Comparison of ENCODE assay signal across 10 mouse cellular contexts in genomic region chr2:101652204-101652920, GRCm38 (mm10). TPM values are rescaled to one million over a fixed set of nuclear protein-coding genes. Genes with fewer than 3 reads are reported as not detected.
DNase-seq lines count a peak whose midpoint lies in the region; ATAC-seq and TF ChIP-seq lines count a peak whose summit lies in the region.
"Had no signal": no experiment of that assay in that cellular context is flagged by ENCODE, and none has a peak within 500 bp of the region (broad histone marks: within the 10 kb centered on the region; RNA-seq: fewer than 3 reads in every experiment).

No protein-coding gene starts in this region.

- no peaks in the 10 kb centered on the region for H3K9me3 ChIP-seq in intestine, postnatal 0 days (ENCODE audit: control insufficient read depth)
- no peaks in the 10 kb centered on the region for H3K9me3 ChIP-seq in neural tube, embryonic 14.5 days (ENCODE audit: control insufficient read depth, low read length)

- no peak for DNase-seq in heart, adult 2 months
- DNase-seq in heart, postnatal 25 days (ENCODE audit: low spot score) = no peak
- peak; percentile 8 for DNase-seq in right cerebral cortex, postnatal 25 days
- no peak for DNase-seq in right cerebral cortex, postnatal 14 days
- no peak for DNase-seq in urinary bladder, postnatal 14 days (ENCODE audit: low spot score)
- DNase-seq in testis, postnatal 14 days (ENCODE audit: low spot score) = no peak

- no peaks in the 10 kb centered on the region; the same call in 1 of the 2 replicates for H3K4me1 ChIP-seq in heart, adult 2 months (ENCODE audit: control insufficient read depth, insufficient read depth, low read length)
- H3K4me1 ChIP-seq in intestine, postnatal 0 days (replicated peaks; ENCODE audit: control insufficient read depth, insufficient read depth, low read length) = no peaks in the 10 kb centered on the region
- no peaks in the 10 kb centered on the region for H3K4me1 ChIP-seq in neural tube, embryonic 14.5 days (ENCODE audit: control insufficient read depth, insufficient read depth, low read length)

- H3K4me3 ChIP-seq in heart, adult 2 months = peak overlapping the region; percentile 21; the same call in 1 of the 2 replicates
- H3K4me3 ChIP-seq in intestine, postnatal 0 days (ENCODE audit: low read depth, low read length) = no peak overlapping the region
- H3K4me3 ChIP-seq in neural tube, embryonic 14.5 days (ENCODE audit: low read depth, low read length) = peak overlapping the region; percentile 31

- TF ChIP-seq EP300 in heart, adult 2 months (IDR thresholded peaks at IDR 0.05; ENCODE audit: insufficient read depth, low read depth, low read length) = no peak

- no peaks in the 10 kb centered on the region; the same call in none of the 2 replicates for H3K27me3 ChIP-seq in heart, adult 2 months (ENCODE audit: control insufficient read depth, insufficient read depth, low read length)
- H3K27me3 ChIP-seq in intestine, postnatal 0 days (replicated peaks; ENCODE audit: control insufficient read depth, insufficient read depth, low read length) = no peaks in the 10 kb centered on the region
- H3K27me3 ChIP-seq in neural tube, embryonic 14.5 days (ENCODE audit: control insufficient read depth, insufficient read depth, low read length) = no peaks in the 10 kb centered on the region

- no peak for TF ChIP-seq POLR2A in heart, adult 2 months (IDR thresholded peaks at IDR 0.05; ENCODE audit: insufficient read depth, low read depth, low read length)

- H3K27ac ChIP-seq in heart, adult 2 months = no peak overlapping the region
- H3K27ac ChIP-seq in intestine, postnatal 0 days (ENCODE audit: low read depth, low read length) = no peak overlapping the region
- no peak overlapping the region for H3K27ac ChIP-seq in neural tube, embryonic 14.5 days (ENCODE audit: low read depth, low read length)

- no peak for TF ChIP-seq CTCF in heart, adult 2 months (IDR thresholded peaks at IDR 0.05)
- TF ChIP-seq CTCF in intestine, postnatal 0 days (IDR thresholded peaks at IDR 0.05; ENCODE audit: low read depth) = no peak

- peak overlapping the region; percentile 50 for H3K4me2 ChIP-seq in intestine, postnatal 0 days (replicated peaks; ENCODE audit: low read depth)
- peak overlapping the region; percentile 70 for H3K4me2 ChIP-seq in neural tube, embryonic 14.5 days (ENCODE audit: low read depth, low read length)

- no peak overlapping the region for H3K9ac ChIP-seq in heart, adult 2 months (ENCODE audit: low read depth, low read length)
- no peak overlapping the region for H3K9ac ChIP-seq in intestine, postnatal 0 days (ENCODE audit: low read depth, low read length)
- H3K9ac ChIP-seq in neural tube, embryonic 14.5 days (replicated peaks; ENCODE audit: low read depth, low read length) = peak overlapping the region; percentile 44; the same call in 1 of the 2 replicates

- intact Hi-C loops in heart, adult 2 months (cut with DNase I) = loop anchor here (2.0 to 5.0 kb wide), 2 partner anchors 56 to 125 kb away; no protein-coding TSS in a partner anchor
- intact Hi-C loops in heart, postnatal 25 days (cut with DNase I) = loop anchor here (5.0 kb wide), 2 partner anchors 55 to 125 kb away; no protein-coding TSS in a partner anchor

- WGBS in heart, adult 2 months = 37% methylated on average over 14 of the region's 14 CpGs
- WGBS in intestine, postnatal 0 days = 50% methylated on average over 14 of the region's 14 CpGs
- whole genome bisulfite sequencing in neural tube, embryonic 14.5 days = 30% methylated on average over 14 of the region's 14 CpGs

- no peaks in the 10 kb centered on the region for H3K79me2 ChIP-seq in heart, adult 2 months (replicated peaks; ENCODE audit: control insufficient read depth, insufficient read depth, low read length)

- ATAC-seq in intestine, postnatal 0 days = no peak
- ATAC-seq in neural tube, embryonic 14.5 days (ENCODE audit: low read depth) = peak; percentile 79

- H3K36me3 ChIP-seq in heart, adult 2 months (ENCODE audit: control insufficient read depth, insufficient read depth, low read length) = no peaks in the 10 kb centered on the region
- no peaks in the 10 kb centered on the region for H3K36me3 ChIP-seq in intestine, postnatal 0 days (ENCODE audit: control insufficient read depth, insufficient read depth)
- no peaks in the 10 kb centered on the region for H3K36me3 ChIP-seq in neural tube, embryonic 14.5 days (ENCODE audit: control insufficient read depth, insufficient read depth, low read length)

RNA-seq across cellular contexts. Expression of gene B230118H07Rik, which starts 3.0 kb away (rescaled TPM):
- 10 to 100 TPM; 90.4 to 99.4 TPM for total RNA-seq in heart, adult 2 months (2021)
- 12.9 and 33.0 TPM in 2 replicates for polyA plus RNA-seq in heart, adult 2 months (2012; rRNA removed)
- total RNA-seq in heart, postnatal 25 days (2021) = 10 to 100 TPM; 80.0 to 90.7 TPM
- polyA plus RNA-seq in intestine, postnatal 0 days (2015; fragmentation: Nextera tagmentation; extraction: Ambion mirVana) = 31.0 and 33.6 TPM in 2 replicates
- 49.2 and 54.0 TPM in 2 replicates for polyA plus RNA-seq in neural tube, embryonic 14.5 days (2014; fragmentation: Nextera tagmentation; extraction: Ambion mirVana)

RNA-seq across cellular contexts. Expression of gene Rag1, which starts 3.1 kb away (rescaled TPM):
- total RNA-seq in heart, adult 2 months (2021) = under 1 TPM in 1 of 2 experiments, not detected in 1; 0.05 TPM
- 0.02 and 0.03 TPM in 2 replicates for polyA plus RNA-seq in heart, adult 2 months (2012; rRNA removed)
- total RNA-seq in heart, postnatal 25 days (2021) = not detected
- not detected in 2 replicates for polyA plus RNA-seq in intestine, postnatal 0 days (2015; fragmentation: Nextera tagmentation; extraction: Ambion mirVana)
- polyA plus RNA-seq in neural tube, embryonic 14.5 days (2014; fragmentation: Nextera tagmentation; extraction: Ambion mirVana) = 0.05 and 0.13 TPM in 2 replicates
- total RNA-seq: CH12.LX had no signal

RNA-seq across cellular contexts. Expression of gene Traf6, which starts 25.9 kb away (rescaled TPM):
- 10 to 100 TPM in 1 of 2 experiments, 1 to 10 TPM in 1; 8.3 to 10.8 TPM for total RNA-seq in heart, adult 2 months (2021)
- 4.9 and 9.0 TPM in 2 replicates for polyA plus RNA-seq in heart, adult 2 months (2012; rRNA removed)
- total RNA-seq in heart, postnatal 25 days (2021) = 1 to 10 TPM; 8.9 to 9.3 TPM
- 4.9 and 5.5 TPM in 2 replicates for polyA plus RNA-seq in intestine, postnatal 0 days (2015; fragmentation: Nextera tagmentation; extraction: Ambion mirVana)
- 6.4 and 9.3 TPM in 2 replicates for polyA plus RNA-seq in neural tube, embryonic 14.5 days (2014; fragmentation: Nextera tagmentation; extraction: Ambion mirVana)

RNA-seq across cellular contexts. Expression of gene Rag2, which starts 27.8 kb away (rescaled TPM):
- not detected for total RNA-seq in heart, adult 2 months (2021)
- polyA plus RNA-seq in heart, adult 2 months (2012; rRNA removed) = not detected in 2 replicates
- total RNA-seq in heart, postnatal 25 days (2021) = not detected
- not detected in 2 replicates for polyA plus RNA-seq in intestine, postnatal 0 days (2015; fragmentation: Nextera tagmentation; extraction: Ambion mirVana)
- not detected in 2 replicates for polyA plus RNA-seq in neural tube, embryonic 14.5 days (2014; fragmentation: Nextera tagmentation; extraction: Ambion mirVana)
- total RNA-seq: CH12.LX; neutrophil, adult 5-6 weeks had no signal
